Mouse (Mus musculus) kidney, adult 11 months (tissue): ENCODE measurements at regions not wholly inside any gene's neighbourhood (a gene's known extent, or its start where the extent isn't known, plus 50 kb on each side); places are given as distances from the start of the nearest gene placed in this dataset.

Experiments
- DNase-seq: peaks from one replicate; pipeline ENCODE4 v3.0.0; 2022

DNA sequence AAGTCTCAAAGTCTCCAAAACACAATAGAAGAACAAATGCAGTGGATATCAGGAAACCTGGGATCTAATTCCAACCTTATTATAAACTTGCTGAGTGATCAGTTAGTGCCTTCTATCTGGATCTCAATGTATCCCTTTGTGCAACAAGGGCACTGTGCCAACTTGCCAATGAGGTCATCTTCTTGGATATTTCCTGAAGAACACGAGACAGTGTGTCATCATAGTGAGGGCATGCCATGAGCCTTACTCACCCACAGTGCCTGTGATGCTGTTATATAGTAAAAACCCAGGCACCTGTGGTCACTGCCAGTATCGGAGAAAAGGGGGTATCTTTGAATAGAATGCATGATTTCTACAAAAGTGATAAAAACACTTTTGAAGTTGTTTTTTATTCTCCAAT, 60.2 kb upstream of the Cd34 start:
- peak; percentile 32 for DNase-seq

DNA sequence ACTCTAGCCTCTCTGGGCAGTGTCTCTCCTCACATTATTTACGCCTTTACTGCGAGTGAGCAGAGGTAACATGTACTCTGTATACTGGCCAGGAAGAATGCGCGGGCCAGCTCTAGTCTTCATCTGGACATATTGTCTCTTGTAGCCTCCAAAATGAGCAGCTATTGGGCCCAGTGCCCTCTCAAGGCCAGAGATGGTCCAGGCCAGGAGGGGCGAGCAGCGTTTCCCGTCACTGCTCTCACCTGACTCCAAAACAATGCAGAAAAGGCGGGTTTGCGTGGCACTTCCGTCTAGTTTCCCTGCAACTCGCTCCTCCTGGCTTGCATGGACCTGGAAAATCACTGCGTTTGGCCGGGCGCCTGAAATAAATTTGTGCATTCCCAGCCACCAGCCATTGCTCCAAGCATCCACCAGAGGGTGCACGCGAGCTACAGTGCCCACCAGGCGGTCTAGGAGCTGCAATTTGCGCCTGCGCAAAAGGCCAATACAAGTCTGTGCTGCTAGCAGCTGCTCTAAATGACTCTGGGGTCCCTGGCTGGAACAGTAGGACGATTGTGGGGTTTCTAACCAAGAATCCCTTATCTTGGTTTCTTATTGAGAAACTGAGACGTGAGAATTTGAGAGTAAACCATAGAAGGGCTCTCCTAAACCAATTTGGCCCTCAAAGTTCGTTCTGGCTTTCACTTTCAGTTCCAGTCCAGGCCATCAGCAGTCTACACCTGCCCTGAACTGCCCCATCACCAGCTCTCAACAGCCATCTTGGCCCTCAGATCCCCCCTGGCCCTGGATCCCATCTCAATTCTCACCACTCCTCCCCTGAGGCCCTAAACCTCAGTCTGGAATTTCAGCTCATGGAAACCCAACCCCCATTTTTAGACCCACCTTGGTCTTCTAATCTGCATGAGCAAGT, 59.0 kb upstream of the Cd34 start:
- peak; percentile 94 for DNase-seq

DNA sequence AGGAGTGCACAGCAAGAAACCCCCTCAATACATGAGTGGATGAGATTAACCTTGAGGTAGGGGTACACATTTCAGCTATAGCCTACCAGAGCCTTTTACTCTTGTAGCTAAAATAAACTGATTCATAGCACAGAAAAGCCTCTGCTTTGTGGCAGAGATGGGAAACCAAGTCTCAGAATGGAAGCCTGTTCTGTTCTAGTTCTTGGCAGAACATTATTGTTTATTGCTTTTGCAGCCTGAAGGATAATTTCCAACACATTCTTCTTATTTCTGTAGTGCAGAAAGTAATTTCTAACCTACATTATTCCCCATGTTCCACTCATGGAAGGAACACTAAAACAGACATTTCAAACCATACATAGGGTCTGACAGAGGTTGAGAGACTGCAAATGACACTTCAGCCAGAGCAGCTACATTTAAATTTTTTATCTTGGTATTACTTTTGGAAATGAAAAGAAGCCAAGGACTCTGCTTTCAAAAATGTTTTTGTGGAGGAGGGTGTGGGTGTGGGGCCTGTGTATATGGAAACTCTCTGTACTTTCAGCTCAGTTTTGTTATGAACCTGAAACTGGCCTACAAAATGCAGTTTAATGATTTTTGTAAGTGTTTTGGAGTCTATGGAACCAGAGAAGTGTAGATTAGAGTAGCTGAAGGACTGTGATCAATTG, 56.9 kb upstream of the Cd34 start:
- no peak for DNase-seq

DNA sequence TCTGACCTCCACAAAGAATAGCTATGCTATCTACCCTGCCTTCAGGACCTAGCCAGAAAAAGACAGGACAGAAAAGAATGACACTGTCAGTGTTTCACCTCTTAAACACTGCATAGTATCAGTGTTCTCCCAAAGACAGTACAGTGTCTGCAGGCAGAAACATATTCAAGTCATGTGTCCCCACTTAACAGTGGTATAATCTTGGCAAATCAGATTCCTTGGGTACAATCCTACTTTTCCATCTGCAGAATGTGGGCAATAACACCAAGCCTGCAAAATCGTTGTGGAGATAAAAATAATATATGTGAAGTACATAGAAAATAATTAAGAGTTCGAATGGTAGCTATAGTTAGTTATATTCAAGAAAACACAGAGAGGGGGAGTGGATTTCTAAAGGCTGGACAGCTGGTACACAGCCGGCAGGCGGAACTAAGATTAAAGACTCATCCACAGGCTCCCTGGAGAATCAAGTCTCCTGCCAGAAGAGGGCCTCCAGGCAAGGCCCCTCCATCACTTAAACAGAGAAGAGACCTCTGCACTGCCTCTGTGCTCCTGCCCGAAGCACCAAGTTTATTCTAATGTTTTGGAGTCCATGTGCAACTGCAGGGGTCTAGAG, 53.4 kb upstream of the Cd34 start:
- no peak for DNase-seq

DNA sequence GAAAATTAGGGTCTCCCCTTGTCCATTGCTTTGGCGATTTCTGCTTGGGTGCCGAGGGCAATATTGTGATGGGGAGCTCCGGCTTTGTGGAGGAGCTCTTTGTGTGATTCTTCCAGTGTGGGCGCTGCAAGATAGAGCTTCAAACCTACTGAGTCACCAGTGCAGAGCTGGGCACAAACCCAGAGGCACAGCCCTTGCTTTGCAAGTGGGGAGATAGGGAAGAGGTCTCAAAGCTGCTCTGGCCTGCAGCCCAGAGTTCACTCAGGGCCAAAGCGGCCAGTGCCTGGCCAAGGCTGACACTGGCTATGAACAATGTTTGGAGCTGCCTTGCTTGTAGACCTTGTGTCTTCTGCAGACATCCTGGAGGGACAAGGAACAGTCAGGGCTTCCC, 52.9 kb upstream of the Cd34 start:
- no peak for DNase-seq
